Mouse (Mus musculus): ENCODE measurements at regions not wholly inside any gene's neighbourhood (a gene's known extent, or its start where the extent isn't known, plus 50 kb on each side); places are given as distances from the start of the nearest gene placed in this dataset.

DNA sequence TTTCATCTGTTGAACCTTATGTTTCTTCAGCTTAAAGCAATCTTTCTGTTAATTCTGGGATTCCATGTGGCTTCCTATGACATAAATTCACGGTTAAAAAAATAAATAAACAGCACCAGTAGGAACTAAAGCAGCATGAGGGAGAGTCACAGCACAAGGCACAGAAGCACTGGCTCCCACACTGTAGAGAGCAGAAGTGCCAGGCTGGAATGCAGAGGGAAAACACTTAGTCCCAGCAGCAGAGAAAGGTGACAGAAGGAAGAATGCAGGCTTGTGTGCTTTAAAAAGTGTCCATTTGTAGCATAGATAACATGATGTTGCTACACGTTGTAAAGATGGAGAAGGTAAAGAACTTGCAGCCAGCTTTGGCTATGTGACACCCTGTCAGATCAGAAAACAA, 62.1 kb upstream of the Ppp2r5a start:
- TF ChIP-seq CTCF (IDR thresholded peaks at IDR 0.05; ENCODE audit: borderline replicate concordance, insufficient read depth, low read length) (no peak), POLR2A (IDR thresholded peaks at IDR 0.05; ENCODE audit: low read depth, low read length) (no peak)
